ENCODE assay signal across 8 mouse cellular contexts in genomic region chr14:18270529-18271441, GRCm38 (mm10). TPM values are rescaled to one million over a fixed set of nuclear protein-coding genes. Genes with fewer than 3 reads are reported as not detected.
DNase-seq lines count a peak whose midpoint lies in the region; ATAC-seq and TF ChIP-seq lines count a peak whose summit lies in the region.

Gene Nkiras1 (plus strand): TSS chr14:18271136.
Gene Rpl15 (minus strand): TSS chr14:18271391.

- peaks cover 22% of the 10 kb centered on the region for H3K36me3 ChIP-seq in embryonic facial prominence, embryonic 13.5 days
- H3K36me3 ChIP-seq in kidney, adult 2 months (ENCODE audit: control insufficient read depth, insufficient read depth, low read length): peaks cover 2% of the 10 kb centered on the region; the same call in 1 of the 2 replicates
- H3K36me3 ChIP-seq in limb, embryonic 12.5 days: peaks cover 33% of the 10 kb centered on the region
- H3K36me3 ChIP-seq in midbrain, embryonic 15.5 days (replicated peaks): peaks cover 17% of the 10 kb centered on the region
- peaks cover 12% of the 10 kb centered on the region for H3K36me3 ChIP-seq in spleen, adult 2 months (ENCODE audit: control insufficient read depth, insufficient read depth, low read length)

- H3K27ac ChIP-seq in embryonic facial prominence, embryonic 13.5 days: peak within 1 kb of the TSS; percentile 83
- H3K27ac ChIP-seq in kidney, adult 2 months (ENCODE audit: insufficient read depth, low read depth, low read length): peak within 1 kb of the TSS; percentile 95
- peak within 1 kb of the TSS; percentile 89 for H3K27ac ChIP-seq in limb, embryonic 12.5 days
- H3K27ac ChIP-seq in midbrain, embryonic 15.5 days: peak within 1 kb of the TSS; percentile 88
- peak within 1 kb of the TSS; percentile 68 for H3K27ac ChIP-seq in spleen, adult 2 months (ENCODE audit: insufficient read depth, low read length)

- ATAC-seq in embryonic facial prominence, embryonic 13.5 days (ENCODE audit: insufficient number of reproducible peaks, insufficient read depth, low FRiP score, low TSS enrichment, low read depth): peak; percentile 100
- peak; percentile 99 for ATAC-seq in limb, embryonic 12.5 days (ENCODE audit: insufficient number of reproducible peaks, insufficient read depth, low FRiP score, low TSS enrichment, low read depth)
- peak; percentile 99 for ATAC-seq in midbrain, embryonic 15.5 days (replicated peaks)

- peak; percentile 67 for TF ChIP-seq POLR2A in kidney, adult 2 months (IDR thresholded peaks at IDR 0.05; ENCODE audit: low read depth, low read length)
- peak; percentile 52 for TF ChIP-seq POLR2A in spleen, adult 2 months (IDR thresholded peaks at IDR 0.05; ENCODE audit: low read depth, low read length)

- H3K4me1 ChIP-seq in embryonic facial prominence, embryonic 13.5 days: peaks cover 12% of the 10 kb centered on the region
- H3K4me1 ChIP-seq in kidney, adult 2 months (ENCODE audit: control insufficient read depth, insufficient read depth, low read length): peaks cover 6% of the 10 kb centered on the region; the same call in 1 of the 2 replicates
- H3K4me1 ChIP-seq in limb, embryonic 12.5 days (replicated peaks): peaks cover 7% of the 10 kb centered on the region
- peaks cover 25% of the 10 kb centered on the region for H3K4me1 ChIP-seq in midbrain, embryonic 15.5 days
- no peaks in the 10 kb centered on the region for H3K4me1 ChIP-seq in spleen, adult 2 months (ENCODE audit: control insufficient read depth, insufficient read depth, insufficient read length)

- under 1% methylated on average over 78 of the region's 78 CpGs for WGBS in embryonic facial prominence, embryonic 13.5 days
- WGBS in kidney, adult 2 months: under 1% methylated on average over 78 of the region's 78 CpGs
- under 1% methylated on average over 78 of the region's 78 CpGs for WGBS in limb, embryonic 12.5 days
- WGBS in midbrain, embryonic 15.5 days: under 1% methylated on average over 78 of the region's 78 CpGs
- under 1% methylated on average over 76 of the region's 78 CpGs for WGBS in spleen, adult 2 months

- H3K4me3 ChIP-seq in embryonic facial prominence, embryonic 13.5 days: peak within 1 kb of the TSS; percentile 85
- H3K4me3 ChIP-seq in kidney, adult 2 months (ENCODE audit: insufficient read depth, low read depth, low read length): peak within 1 kb of the TSS; percentile 90
- peak within 1 kb of the TSS; percentile 85 for H3K4me3 ChIP-seq in limb, embryonic 12.5 days (replicated peaks)
- peak within 1 kb of the TSS; percentile 65 for H3K4me3 ChIP-seq in midbrain, embryonic 15.5 days
- H3K4me3 ChIP-seq in spleen, adult 2 months (ENCODE audit: extremely low read depth, insufficient read depth, insufficient read length): peak within 1 kb of the TSS; percentile 87

- H3K9me3 ChIP-seq in embryonic facial prominence, embryonic 13.5 days: no peaks in the 10 kb centered on the region
- H3K9me3 ChIP-seq in limb, embryonic 12.5 days: no peaks in the 10 kb centered on the region
- H3K9me3 ChIP-seq in midbrain, embryonic 15.5 days: no peaks in the 10 kb centered on the region

- peak; percentile 99 for DNase-seq in 3134 (ENCODE audit: extremely low read depth, insufficient read length, low spot score)
- DNase-seq in adrenal gland, postnatal 36 days: peak; percentile 99
- DNase-seq in heart, adult 18-20 months: peak; percentile 98 to 100
- DNase-seq in kidney, adult 2 months: peak; percentile 100
- peak; percentile 89 to 97 for DNase-seq in spleen, adult 2 months (ENCODE audit: low read depth in 1 of 2, low spot score in 2 of 2)

- no peaks in the 10 kb centered on the region for H3K27me3 ChIP-seq in embryonic facial prominence, embryonic 13.5 days
- no peaks in the 10 kb centered on the region for H3K27me3 ChIP-seq in kidney, adult 2 months (replicated peaks; ENCODE audit: control insufficient read depth, insufficient read depth, low read length)
- no peaks in the 10 kb centered on the region for H3K27me3 ChIP-seq in limb, embryonic 12.5 days
- no peaks in the 10 kb centered on the region for H3K27me3 ChIP-seq in midbrain, embryonic 15.5 days (replicated peaks)
- H3K27me3 ChIP-seq in spleen, adult 2 months (ENCODE audit: control insufficient read depth, insufficient read depth, low read length): no peaks in the 10 kb centered on the region

- peak within 1 kb of the TSS; percentile 71 for H3K4me2 ChIP-seq in embryonic facial prominence, embryonic 13.5 days
- peak within 1 kb of the TSS; percentile 74 for H3K4me2 ChIP-seq in limb, embryonic 12.5 days
- peak within 1 kb of the TSS; percentile 77 for H3K4me2 ChIP-seq in midbrain, embryonic 15.5 days

- H3K9ac ChIP-seq in embryonic facial prominence, embryonic 13.5 days: peak within 1 kb of the TSS; percentile 99
- H3K9ac ChIP-seq in limb, embryonic 12.5 days (replicated peaks): peak within 1 kb of the TSS; percentile 96
- H3K9ac ChIP-seq in midbrain, embryonic 15.5 days: peak within 1 kb of the TSS; percentile 81

- TF ChIP-seq CTCF in kidney, adult 2 months (conservative IDR thresholded peaks at IDR 0.05; ENCODE audit: insufficient read depth, insufficient read length, low read depth, low read length): no peak
- no peak for TF ChIP-seq CTCF in spleen, adult 2 months (IDR thresholded peaks at IDR 0.05; ENCODE audit: extremely low read depth, insufficient read depth, insufficient read length, insufficient replicate concordance)

RNA-seq across cellular contexts. Expression of gene Nkiras1, which starts in this region (rescaled TPM):
- 10 to 100 TPM; 23.5 to 27.0 TPM for total RNA-seq in adrenal gland, postnatal 36 days (2021)
- polyA plus RNA-seq in embryonic facial prominence, embryonic 13.5 days (2015; fragmentation: Nextera tagmentation; extraction: Ambion mirVana): 19.1 and 23.4 TPM in 2 replicates
- total RNA-seq in heart, adult 18-20 months (2021): 10 to 100 TPM; 35.5 to 41.4 TPM
- polyA plus RNA-seq in kidney, adult 2 months (2012; rRNA removed): 9.4 and 13.1 TPM in 2 replicates
- 16.4 and 21.2 TPM in 2 replicates for polyA plus RNA-seq in limb, embryonic 12.5 days (2016; fragmentation: Nextera tagmentation; extraction: Ambion mirVana)
- polyA plus RNA-seq in midbrain, embryonic 15.5 days (2015; fragmentation: Nextera tagmentation; extraction: Ambion mirVana): 45.3 and 47.3 TPM in 2 replicates
- polyA plus RNA-seq in spleen, adult 2 months (2012; rRNA removed): 1.2 and 1.3 TPM in 2 replicates

RNA-seq across cellular contexts. Expression of gene Rpl15, which starts in this region (rescaled TPM):
- total RNA-seq in adrenal gland, postnatal 36 days (2021): 100 to 1,000 TPM; 864 to 902 TPM
- 387 and 439 TPM in 2 replicates for polyA plus RNA-seq in embryonic facial prominence, embryonic 13.5 days (2015; fragmentation: Nextera tagmentation; extraction: Ambion mirVana)
- total RNA-seq in heart, adult 18-20 months (2021): 100 to 1,000 TPM; 528 to 555 TPM
- polyA plus RNA-seq in kidney, adult 2 months (2012; rRNA removed): 257 and 357 TPM in 2 replicates
- polyA plus RNA-seq in limb, embryonic 12.5 days (2016; fragmentation: Nextera tagmentation; extraction: Ambion mirVana): 430 and 466 TPM in 2 replicates
- 245 and 257 TPM in 2 replicates for polyA plus RNA-seq in midbrain, embryonic 15.5 days (2015; fragmentation: Nextera tagmentation; extraction: Ambion mirVana)
- 242 and 290 TPM in 2 replicates for polyA plus RNA-seq in spleen, adult 2 months (2012; rRNA removed)

Comparison
In these comparisons a context has a peak if more than half of its experiments do, and no peak if none do; other contexts are left out.
1. Peak in every context shown above with its lines: DNase-seq, ATAC-seq, H3K4me3 ChIP-seq and H3K27ac ChIP-seq.